Mouse (Mus musculus) liver, embryonic 14.5 days (tissue): ENCODE data around the gene Bgn. TPM values are rescaled to one million over a fixed set of nuclear protein-coding genes. Genes with fewer than 3 reads are reported as not detected.

Experiments used
- ATAC-seq: fragments of 200-750 bp; cut with Nextera tagmentation; 2 replicates; pipeline ENCODE4 v1.8.0; 2017; ENCODE audit warnings: moderate number of reproducible peaks, mild to moderate bottlenecking, moderate library complexity; ENCODE audit not compliant: insufficient read depth
- DNase-seq, 3 experiments: peaks; one replicate each; pipeline ENCODE4 v3.0.0-alpha.2; 2012 to 2013; ENCODE audit warnings: low read depth in 3 of 3, low spot score in 3 of 3
- H3K27ac ChIP-seq: fragments of 300-500 bp; sonication (generic); 2 replicates; pipeline ENCODE4 v1.5.1; 2014; ENCODE audit warnings: moderate library complexity, mild to moderate bottlenecking, control low read depth, inconsistent platforms
- H3K27me3 ChIP-seq: fragments of 300-500 bp; sonication (generic); 2 replicates; pipeline ENCODE4 v1.6.1; 2014; ENCODE audit warnings: mild to moderate bottlenecking, low read length, moderate library complexity; ENCODE audit not compliant: control insufficient read depth, insufficient read depth
- H3K36me3 ChIP-seq: fragments of 300-500 bp; sonication (generic); replicated peaks from 2 replicates; pipeline ENCODE4 v1.6.1; 2014; ENCODE audit warnings: low read depth; ENCODE audit not compliant: control insufficient read depth, insufficient read depth
- H3K4me1 ChIP-seq, 2 experiments: fragments of 200-500 bp in 1 of 2; fragments of 300-500 bp in 1 of 2; sonication (generic) in 1 of 2; replicated peaks; 2 replicates each; pipeline ENCODE4 v1.6.1; 2012 to 2014; ENCODE audit warnings: antibody characterized with exemption in 1 of 2, inconsistent platforms in 1 of 2, low read length in 1 of 2; ENCODE audit not compliant: control insufficient read depth in 2 of 2, insufficient read depth in 2 of 2
- H3K4me2 ChIP-seq: fragments of 300-500 bp; sonication (generic); 2 replicates; pipeline ENCODE4 v1.6.1; 2014; ENCODE audit warnings: low read depth, mild to moderate bottlenecking, control low read depth, moderate library complexity
- H3K4me3 ChIP-seq, 2 experiments: fragments of 200-500 bp in 1 of 2; fragments of 300-500 bp in 1 of 2; sonication (generic) in 1 of 2; 2 replicates each; pipeline ENCODE4 v1.5.1; 2012 to 2014; ENCODE audit warnings: low read depth in 2 of 2, low read length in 2 of 2, mild to moderate bottlenecking in 2 of 2, control low read depth in 1 of 2, inconsistent platforms in 1 of 2, moderate library complexity in 1 of 2; ENCODE audit not compliant: insufficient read depth in 1 of 2
- H3K9ac ChIP-seq: fragments of 300-500 bp; sonication (generic); replicated peaks from 2 replicates; pipeline ENCODE4 v1.6.1; 2014; ENCODE audit warnings: mild to moderate bottlenecking, control low read depth, moderate library complexity
- H3K9me3 ChIP-seq: fragments of 300-500 bp; sonication (generic); 2 replicates; pipeline ENCODE4 v1.6.1; 2016; ENCODE audit warnings: low read length, mixed read lengths; ENCODE audit not compliant: control insufficient read depth
- CTCF ChIP-seq: IDR thresholded peaks from 2 replicates; pipeline ENCODE4 v1.5.1; 2016; ENCODE audit warnings: antibody characterized with exemption, low read depth, control low read depth
- EP300 ChIP-seq: IDR thresholded peaks from 2 replicates; pipeline ENCODE4 v1.6.1; 2016; ENCODE audit warnings: antibody characterized with exemption, low read depth
- WGBS: fragments of 180-500 bp; shearing (Covaris S2); extraction: QIAGEN DNeasy Blood & Tissue Kit; methylation state at CpG from one replicate; pipeline ENCODE4 v1.1.7; 2014; ENCODE audit not compliant: insufficient replicate concordance; 5-methylcytosine and 5-hydroxymethylcytosine counted together
- polyA plus RNA-seq, 2 experiments: library from polyadenylated mRNA; depleted of rRNA in 1 of 2; stranded (reverse) in 1 of 2; unstranded in 1 of 2; fragments of >200 nt; fragmentation: Nextera tagmentation in 1 of 2; extraction: Ambion mirVana in 1 of 2; gene quantifications; 2 replicates each; pipeline versions ENCODE4 v1.2.1 to v1.2.3; 2012 to 2014

The Bgn gene
- polyA plus RNA-seq, 2 experiments = 11.1 to 19.0 TPM

DNA sequence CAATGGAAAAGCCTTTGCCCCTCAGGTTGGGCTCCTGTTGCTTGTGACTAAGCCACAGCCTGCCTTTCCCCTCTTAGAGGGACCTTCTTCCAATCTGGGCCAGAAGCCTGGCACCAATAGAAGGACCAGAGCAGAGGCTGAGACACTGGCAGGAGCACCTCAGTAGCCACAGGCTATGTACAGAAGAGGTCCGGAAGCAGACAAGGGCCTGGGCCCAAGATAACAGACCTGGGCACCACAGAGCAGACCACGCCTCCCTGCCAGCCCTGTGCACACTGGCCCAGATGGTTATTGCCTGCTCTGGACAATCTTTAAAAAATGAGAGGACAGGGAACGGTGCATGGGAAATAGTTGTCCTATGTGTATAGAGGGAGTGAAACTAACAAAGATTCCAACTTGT is 11.6 kb upstream of the Bgn start:
- DNase-seq = no peak
- no peaks in the 10 kb centered on the region for H3K36me3 ChIP-seq
- H3K4me3 ChIP-seq = no peak overlapping the region
- H3K27me3 ChIP-seq = no peaks in the 10 kb centered on the region
- no peaks in the 10 kb centered on the region for H3K9me3 ChIP-seq
- H3K9ac ChIP-seq = no peak overlapping the region
- WGBS = 41% methylated on average over 3 of the region's 3 CpGs
- TF ChIP-seq EP300 (no peak), CTCF (no peak)
- ATAC-seq = no peak
- H3K4me2 ChIP-seq = no peak overlapping the region
- H3K27ac ChIP-seq = no peak overlapping the region
- H3K4me1 ChIP-seq = peaks cover 0 to 16% of the 10 kb centered on the region in 2 experiments; a peak in 2 of 4 replicates

DNA sequence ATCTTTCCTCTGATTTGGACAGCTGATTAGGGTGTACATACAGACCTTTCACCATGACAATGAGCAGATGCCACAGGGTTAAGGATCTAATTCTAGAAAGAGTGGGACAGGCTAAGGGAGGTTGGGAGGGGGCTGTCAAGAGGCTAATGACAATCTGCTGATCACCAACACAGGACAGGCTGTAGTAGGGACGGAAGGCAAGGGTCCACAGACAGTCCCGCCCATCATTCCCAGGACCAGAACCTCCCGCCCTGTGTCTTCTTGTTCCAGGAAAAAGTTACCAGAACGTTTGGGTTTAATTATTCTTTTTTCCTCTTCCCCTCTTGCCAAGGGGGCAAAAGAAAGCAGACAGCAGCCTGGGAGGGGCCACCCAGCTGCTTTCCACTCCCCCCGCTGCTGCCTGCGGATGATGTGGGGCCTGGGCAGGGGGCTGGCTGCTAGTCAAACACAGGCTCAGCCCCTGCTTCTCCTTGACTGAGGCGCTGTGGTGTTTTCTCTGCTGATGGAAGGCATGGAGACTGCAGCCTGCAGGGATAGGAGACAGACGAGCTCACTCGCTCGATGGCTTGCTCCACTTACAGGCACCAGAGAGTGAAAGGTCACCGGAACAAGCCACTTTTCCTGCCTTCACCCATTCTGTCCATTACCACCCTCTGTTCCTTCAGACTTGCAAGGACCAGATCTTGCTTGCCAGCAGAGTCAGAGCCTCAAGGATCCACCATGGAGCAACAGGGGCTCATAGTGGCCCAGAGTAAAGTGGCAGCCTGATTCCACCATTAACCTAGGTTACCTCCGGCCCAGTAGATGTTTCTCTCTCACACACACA is 8.8 kb upstream of the Bgn start:
- TF ChIP-seq CTCF (no peak), EP300 (no peak)
- DNase-seq (no peak), ATAC-seq (no peak)
- Histone ChIP-seq H3K4me3 (no peak overlapping the region), H3K36me3 (no peaks in the 10 kb centered on the region), H3K9me3 (no peaks in the 10 kb centered on the region), H3K9ac (no peak overlapping the region), H3K4me1 (peaks cover 0 to 19% of the 10 kb centered on the region in 2 experiments; a peak in 2 of 4 replicates), H3K4me2 (no peak overlapping the region), H3K27me3 (no peaks in the 10 kb centered on the region), H3K27ac (no peak overlapping the region)
- 58% methylated on average over 12 of the region's 12 CpGs for WGBS

DNA sequence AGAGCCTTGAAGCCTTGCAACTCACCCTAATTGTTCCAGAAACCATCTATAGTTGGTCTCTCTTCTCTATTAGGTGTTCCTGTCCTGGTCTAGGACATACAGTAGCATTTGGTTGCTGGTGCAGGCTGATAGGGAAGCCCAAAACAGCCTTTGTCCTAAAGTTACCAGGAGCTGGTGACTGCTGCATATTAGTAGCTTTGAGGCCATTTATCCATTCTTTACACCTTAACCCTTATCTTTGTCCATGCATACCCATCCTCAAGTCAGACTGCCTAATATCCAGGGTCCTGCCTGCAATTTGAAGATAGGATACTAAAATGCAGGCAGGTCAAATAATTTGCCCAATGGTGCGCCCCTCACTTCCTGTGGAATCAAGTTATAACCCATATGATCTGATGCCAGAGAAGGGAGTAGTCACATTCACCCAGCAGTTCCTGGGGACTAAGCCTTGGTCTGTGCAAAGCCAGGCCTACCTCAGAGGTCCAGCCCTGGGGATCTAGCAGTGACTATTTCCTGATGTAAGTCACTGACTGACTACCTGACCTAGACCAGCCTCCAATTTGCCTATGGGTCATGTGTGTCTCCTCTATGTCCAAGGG is 7.6 kb upstream of the Bgn start:
- Histone ChIP-seq H3K27ac (no peak overlapping the region), H3K4me1 (peaks cover 0 to 21% of the 10 kb centered on the region in 2 experiments; a peak in 2 of 4 replicates), H3K4me2 (no peak overlapping the region), H3K9me3 (no peaks in the 10 kb centered on the region), H3K9ac (no peak overlapping the region), H3K27me3 (no peaks in the 10 kb centered on the region), H3K36me3 (no peaks in the 10 kb centered on the region), H3K4me3 (no peak overlapping the region)
- ATAC-seq = peak; percentile 57; the same call in 1 of the 2 replicates
- no peak for TF ChIP-seq CTCF
- no peak for TF ChIP-seq EP300
- 18% methylated on average over 1 of the region's 1 CpGs for WGBS
- DNase-seq = peak in 1 of 3 experiments; percentile 3

DNA sequence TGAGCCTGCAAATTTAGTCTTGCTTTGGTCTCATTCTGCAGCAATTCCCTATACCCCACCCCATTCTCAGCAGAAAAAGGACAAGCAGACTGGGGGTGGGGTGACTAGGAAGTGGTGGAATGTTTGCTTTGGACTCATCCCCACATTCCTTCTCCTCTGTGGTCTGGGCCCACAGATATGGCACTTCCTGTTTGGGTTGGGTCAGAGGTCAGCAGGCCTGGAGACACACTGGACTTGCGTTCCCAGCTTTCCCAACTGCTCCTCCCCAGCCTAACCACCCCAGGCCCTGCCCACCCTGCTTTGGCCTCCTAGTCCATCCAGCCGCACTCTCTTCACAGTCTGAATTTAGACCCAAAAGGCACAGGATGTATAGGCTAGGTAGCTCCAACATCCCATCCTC is 6.8 kb upstream of the Bgn start:
- WGBS = 60% methylated on average over 2 of the region's 2 CpGs
- no peak overlapping the region for H3K4me3 ChIP-seq

DNA sequence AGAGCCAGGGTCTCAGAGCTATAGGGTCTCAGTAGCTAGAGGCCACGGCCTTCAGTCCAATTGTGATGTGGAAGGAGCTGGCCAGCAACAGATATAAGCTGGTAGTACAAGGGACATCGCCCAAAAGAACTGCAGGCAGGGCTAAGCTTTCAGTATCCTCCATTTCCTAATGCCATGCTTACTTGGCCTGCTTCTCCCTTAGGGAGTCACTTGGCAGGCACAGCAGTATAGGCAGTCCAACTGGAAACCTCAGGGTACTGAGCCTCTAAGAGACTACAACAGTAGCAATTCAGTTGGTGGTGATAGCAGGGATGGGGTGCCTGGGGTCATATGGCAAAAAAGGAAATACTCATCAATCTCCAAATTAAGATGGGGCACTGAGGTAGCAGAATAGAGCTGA is 5.9 kb upstream of the Bgn start:
- H3K27ac ChIP-seq = no peak overlapping the region

More for the DNA sequence above, 6.8 kb upstream of the Bgn start:
- TF ChIP-seq EP300 (no peak), CTCF (no peak)
- Histone ChIP-seq H3K9me3 (no peaks in the 10 kb centered on the region), H3K4me1 (peaks cover 0 to 21% of the 10 kb centered on the region in 2 experiments; a peak in 2 of 4 replicates), H3K27me3 (no peaks in the 10 kb centered on the region), H3K36me3 (no peaks in the 10 kb centered on the region), H3K9ac (no peak overlapping the region), H3K4me2 (no peak overlapping the region), H3K27ac (no peak overlapping the region)
- peak; percentile 70 for ATAC-seq
- peak in 2 of 3 experiments; percentile 12 to 25 for DNase-seq

More for the DNA sequence above, 5.9 kb upstream of the Bgn start:
- no peak for DNase-seq
- H3K4me3 ChIP-seq = no peak overlapping the region
- no peak for ATAC-seq
- no peaks in the 10 kb centered on the region for H3K9me3 ChIP-seq
- H3K27me3 ChIP-seq = no peaks in the 10 kb centered on the region
- no peak for TF ChIP-seq EP300
- no peak for TF ChIP-seq CTCF
- no peaks in the 10 kb centered on the region for H3K36me3 ChIP-seq
- WGBS = 63% methylated on average over 2 of the region's 2 CpGs
- peaks cover 0 to 21% of the 10 kb centered on the region in 2 experiments; a peak in 2 of 4 replicates for H3K4me1 ChIP-seq
- no peak overlapping the region for H3K9ac ChIP-seq
- no peak overlapping the region for H3K4me2 ChIP-seq
